Comparison of ENCODE assay signal across 25 mouse cellular contexts in genomic region chr9:80504496-80505012, GRCm38 (mm10). TPM values are rescaled to one million over a fixed set of nuclear protein-coding genes. Genes with fewer than 3 reads are reported as not detected.
DNase-seq lines count a peak whose midpoint lies in the region; ATAC-seq lines count a peak whose summit lies in the region.
"Had no signal": no experiment of that assay in that cellular context is flagged by ENCODE, and none has a peak within 500 bp of the region (broad histone marks: within the 10 kb centered on the region; RNA-seq: fewer than 3 reads in every experiment).

No protein-coding gene starts in this region.

- no peak overlapping the region for H3K4me3 ChIP-seq in lung, embryonic 15.5 days
- H3K4me3 ChIP-seq: forebrain, embryonic 15.5 days; heart, embryonic 10.5 days; hindbrain, embryonic 13.5 days; intestine, embryonic 15.5 days had no signal

- no peaks in the 10 kb centered on the region for H3K4me1 ChIP-seq in lung, embryonic 15.5 days
- H3K4me1 ChIP-seq: forebrain, embryonic 15.5 days; heart, embryonic 10.5 days; hindbrain, embryonic 13.5 days; intestine, embryonic 15.5 days had no signal

- 50% methylated on average over 2 of the region's 2 CpGs for WGBS in lung, embryonic 15.5 days

- no peak overlapping the region; the same call in 1 of the 2 replicates for H3K27ac ChIP-seq in lung, embryonic 15.5 days
- H3K27ac ChIP-seq: forebrain, embryonic 15.5 days; heart, embryonic 10.5 days; hindbrain, embryonic 13.5 days; hindbrain, postnatal 0 days; intestine, embryonic 15.5 days had no signal

- H3K4me2 ChIP-seq in lung, embryonic 15.5 days, result no peak overlapping the region
- H3K4me2 ChIP-seq: forebrain, embryonic 15.5 days; hindbrain, embryonic 13.5 days; intestine, embryonic 15.5 days had no signal

- ATAC-seq in lung, embryonic 15.5 days (ENCODE audit: borderline replicate concordance, extremely low read depth, low FRiP score, low TSS enrichment), result 0 out of 2 replicates have a peak, but pooled peaks have one; percentile 42
- ATAC-seq in inflammation-experienced regulatory T-cells, adult 6 months, result no peak
- ATAC-seq: activated CD4-positive, CD25-positive, alpha-beta regulatory T cell, adult 4 months; CD4-positive, CD25-positive, alpha-beta regulatory T cell, adult 4 months; forebrain, embryonic 15.5 days; hindbrain, postnatal 0 days; intestine, embryonic 15.5 days had no signal

- peak; percentile 8 for DNase-seq in embryo, embryonic 10 days (ENCODE audit: low spot score)
- no peak for DNase-seq in embryo, embryonic 9.5 days (ENCODE audit: extremely low spot score)
- no peak for DNase-seq in lung, adult 18-20 months
- peak; percentile 39 for DNase-seq in ZHBTc4 (ENCODE audit: low read depth, low spot score)
- no peak for DNase-seq in adrenal gland, adult (ENCODE audit: inconsistent age in 2 of 2, low spot score in 1 of 2)
- DNase-seq: adrenal gland, adult 2 months; adrenal gland, postnatal 25 days; B cell, adult 2 months; cerebellum, adult 18-20 months; cerebellum, adult 9-11 months; cerebellum, postnatal 36 days; gastrocnemius, postnatal 10 days; heart, adult 18-20 months; heart, postnatal 10 days had no signal

- no peak overlapping the region for H3K9ac ChIP-seq in lung, embryonic 15.5 days
- H3K9ac ChIP-seq: forebrain, embryonic 15.5 days; hindbrain, embryonic 13.5 days; intestine, embryonic 15.5 days had no signal

- H3K36me3 ChIP-seq in lung, embryonic 15.5 days, result no peaks in the 10 kb centered on the region
- H3K36me3 ChIP-seq: forebrain, embryonic 15.5 days; heart, embryonic 10.5 days; hindbrain, embryonic 13.5 days; intestine, embryonic 15.5 days had no signal

- H3K9me3 ChIP-seq in lung, embryonic 15.5 days, result no peaks in the 10 kb centered on the region
- H3K9me3 ChIP-seq: forebrain, embryonic 15.5 days; heart, embryonic 10.5 days; hindbrain, embryonic 13.5 days; intestine, embryonic 15.5 days had no signal

- H3K27me3 ChIP-seq in lung, embryonic 15.5 days, result no peaks in the 10 kb centered on the region
- H3K27me3 ChIP-seq: forebrain, embryonic 15.5 days; hindbrain, embryonic 13.5 days; intestine, embryonic 15.5 days had no signal

RNA-seq across cellular contexts. Expression of gene Impg1, which starts 39.3 kb away (rescaled TPM):
- 0.06 TPM in 1 of 2 replicates, not detected in the other for polyA plus RNA-seq in lung, embryonic 15.5 days (2015; fragmentation: Nextera tagmentation; extraction: Ambion mirVana)
- polyA plus RNA-seq in inflammation-experienced regulatory T-cells, adult 6 months (2017; shearing (Covaris generic)), result under 1 TPM in 2 of 3 experiments, not detected in 1; 0.28 to 0.46 TPM
- polyA plus RNA-seq: adrenal gland, adult 2 months; forebrain, embryonic 11.5 days; forebrain, embryonic 15.5 days; heart, embryonic 10.5 days; heart, embryonic 14.5 days; hindbrain, embryonic 13.5 days; hindbrain, postnatal 0 days; intestine, embryonic 15.5 days had no signal

Comparison
In these comparisons a context has a peak if more than half of its experiments do, and no peak if none do; other contexts are left out.
1. DNase-seq: peak in embryo, embryonic 10 days (single experiment) and ZHBTc4 (single experiment); none in embryo, embryonic 9.5 days (single experiment), lung, adult 18-20 months (0 of 2) and adrenal gland, adult (0 of 2).